Mouse (Mus musculus): ENCODE results near the gene Gapdh.

Gene Gapdh

DNA sequence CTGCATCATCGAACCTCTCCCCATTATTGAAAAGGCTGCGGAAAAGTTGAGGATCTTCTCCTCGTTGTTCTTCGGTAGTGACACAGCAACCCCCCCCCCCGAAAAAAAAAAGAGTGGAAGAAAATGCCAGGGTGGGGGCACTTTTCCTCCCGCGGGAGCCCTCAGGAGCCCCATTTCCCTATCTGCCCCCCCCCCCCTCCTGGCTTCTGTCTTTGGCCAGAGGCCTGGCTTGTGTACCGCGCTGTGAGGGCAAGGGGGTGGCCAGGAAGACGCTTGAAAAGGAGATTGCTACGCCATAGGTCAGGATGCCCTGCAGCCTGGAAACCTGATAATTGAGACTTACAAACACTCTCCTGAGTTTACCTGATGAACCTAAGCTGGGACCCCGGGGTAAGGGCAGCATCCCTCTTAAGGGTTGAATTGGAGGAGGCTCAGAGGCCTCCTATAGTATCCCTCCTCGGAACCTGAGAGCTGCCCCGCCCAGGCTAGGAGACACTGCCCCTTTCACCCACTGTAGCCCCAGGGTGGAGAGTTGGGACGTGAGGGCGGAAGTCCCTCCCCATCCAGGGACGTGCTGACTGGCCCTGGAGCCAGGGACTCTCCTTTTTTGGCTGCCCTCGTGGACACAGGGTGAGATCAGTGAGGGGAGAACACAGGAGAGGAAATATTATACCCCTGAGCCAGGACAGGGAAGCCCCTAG, at the start of gene Gapdh:
TSS of gene Gapdh (minus strand) at position 417 of the 701 bp plus-strand sequence.
- DNase-seq (ENCODE audit: low spot score): peak; percentile 80

DNA sequence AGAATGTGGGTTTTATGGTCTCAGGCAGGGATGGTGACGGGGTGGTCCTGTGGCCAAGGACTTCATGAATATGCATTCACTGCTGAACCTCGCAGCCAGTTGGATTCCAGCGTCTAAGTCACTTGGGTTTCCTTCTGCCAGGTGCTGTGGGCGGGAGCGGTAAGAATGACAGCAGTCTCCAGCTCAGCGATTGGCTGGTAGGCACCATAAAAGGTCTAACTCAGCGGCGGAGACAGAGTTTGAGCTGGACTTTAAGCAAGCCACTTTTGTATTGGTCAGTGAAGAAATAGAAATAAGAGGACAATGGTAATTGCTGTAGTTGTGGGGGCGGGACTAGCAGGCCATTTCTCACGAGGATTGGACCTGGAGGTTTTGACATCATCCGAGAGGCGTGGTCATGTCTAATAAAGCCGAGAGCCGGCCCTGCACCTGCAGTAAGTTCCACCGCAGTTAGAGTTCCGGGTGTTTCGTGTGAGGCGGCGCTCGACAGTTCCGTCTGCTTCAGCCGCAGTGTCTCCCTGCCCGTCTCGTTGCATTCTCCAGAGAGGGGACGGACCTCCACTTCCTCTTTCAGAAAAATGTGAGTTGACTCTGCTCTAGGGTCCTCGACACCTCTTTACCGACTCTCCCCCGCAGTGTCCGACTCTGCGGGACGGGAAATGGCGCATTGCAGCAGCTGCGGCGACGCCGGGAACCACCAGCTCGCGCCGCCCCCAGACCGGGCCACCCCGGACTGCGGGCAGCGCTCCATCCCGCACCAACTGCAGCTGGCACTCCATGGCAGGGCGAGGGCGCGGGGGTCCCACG, 49.1 kb upstream of the Gapdh start, which contains the start of gene Vamp1:
TSS of gene Vamp1 (plus strand) at position 404 of the 807 bp plus-strand sequence.
- DNase-seq (ENCODE audit: low spot score): peak; percentile 94

- DNase-seq (ENCODE audit: low spot score): no peak
These were observed 47.4 kb upstream of the Gapdh start for GRCm38 (mm10) chr6:125213715-125214114.

- DNase-seq (ENCODE audit: low spot score): no peak
These were observed 46.9 kb upstream of the Gapdh start for GRCm38 (mm10) chr6:125213129-125213528.

- no peak for DNase-seq (ENCODE audit: low spot score)
These were observed 46.4 kb upstream of the Gapdh start for GRCm38 (mm10) chr6:125212621-125213020.

GRCm38 (mm10) chr6:125210436-125210835, 44.2 kb upstream of the Gapdh start:
- no peak for DNase-seq (ENCODE audit: low spot score)

DNA sequence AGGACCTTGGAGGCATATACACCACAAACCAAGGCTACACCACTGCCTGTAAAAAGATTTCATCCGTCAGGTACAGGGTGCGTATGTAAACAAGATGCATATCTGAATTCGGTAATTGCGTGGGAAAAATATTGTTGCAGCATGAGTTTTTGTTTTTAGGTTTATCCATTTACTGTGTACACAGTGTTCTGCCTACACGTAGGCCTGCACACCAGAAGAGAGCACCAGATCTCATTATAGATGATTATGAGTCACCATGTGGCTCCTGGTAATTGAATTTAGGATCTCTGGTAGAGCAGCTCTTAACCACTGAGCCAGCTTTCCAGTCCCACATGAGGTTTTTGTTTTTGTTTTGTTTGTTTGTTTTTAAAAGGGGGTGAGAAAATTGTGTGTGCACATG, 30.9 kb upstream of the Gapdh start:
- no peak for DNase-seq (ENCODE audit: low spot score)

DNA sequence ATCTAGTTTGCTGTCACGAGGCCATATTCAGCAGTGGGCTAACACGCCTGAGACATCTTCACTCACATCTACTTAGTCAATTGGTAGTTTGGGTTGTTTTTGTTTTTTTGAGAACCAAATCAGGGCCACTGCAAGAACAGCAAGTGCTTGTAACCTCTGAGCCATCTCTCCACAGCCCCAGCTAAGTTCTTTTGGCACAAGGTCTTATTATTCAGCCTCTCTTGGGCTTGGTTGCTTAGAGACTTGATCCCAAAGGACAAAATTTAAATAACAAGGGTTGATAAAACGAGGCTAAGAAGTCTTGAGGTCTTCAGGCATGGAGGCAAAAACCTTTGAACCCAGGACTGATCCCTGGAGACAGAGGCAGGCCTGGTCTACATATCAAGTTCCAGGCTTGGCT, 30.0 kb upstream of the Gapdh start:
- DNase-seq (ENCODE audit: low spot score): no peak

DNA sequence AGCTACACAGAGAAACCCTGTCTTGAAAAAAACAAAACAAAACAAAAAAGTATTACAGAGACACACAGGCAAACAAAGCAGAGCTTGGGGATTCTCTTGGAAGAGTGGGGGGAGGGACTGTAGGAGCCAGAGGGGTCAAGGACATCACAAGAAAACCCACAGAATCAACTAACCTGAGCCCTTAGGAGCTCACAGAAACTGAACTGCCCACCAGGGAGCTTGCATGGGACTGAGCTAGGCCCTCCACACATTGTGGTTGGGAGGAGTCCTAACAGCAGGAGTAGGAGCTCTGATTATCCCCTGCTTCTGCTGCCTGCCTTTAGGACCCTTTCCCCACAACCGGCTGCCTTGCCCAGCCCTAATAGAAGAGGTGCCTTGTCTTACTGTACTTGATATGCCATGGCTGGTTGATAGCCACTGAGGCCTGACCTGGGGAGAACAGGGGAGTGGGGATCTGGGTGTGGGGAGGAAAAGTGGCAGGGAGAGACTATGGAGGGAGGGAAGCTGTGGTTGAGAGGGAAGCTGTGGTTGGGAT, 29.3 kb upstream of the Gapdh start:
- no peak for DNase-seq (ENCODE audit: low spot score)

GRCm38 (mm10) chr6:125193390-125193789, 27.1 kb upstream of the Gapdh start:
- no peak for DNase-seq (ENCODE audit: low spot score)

DNA sequence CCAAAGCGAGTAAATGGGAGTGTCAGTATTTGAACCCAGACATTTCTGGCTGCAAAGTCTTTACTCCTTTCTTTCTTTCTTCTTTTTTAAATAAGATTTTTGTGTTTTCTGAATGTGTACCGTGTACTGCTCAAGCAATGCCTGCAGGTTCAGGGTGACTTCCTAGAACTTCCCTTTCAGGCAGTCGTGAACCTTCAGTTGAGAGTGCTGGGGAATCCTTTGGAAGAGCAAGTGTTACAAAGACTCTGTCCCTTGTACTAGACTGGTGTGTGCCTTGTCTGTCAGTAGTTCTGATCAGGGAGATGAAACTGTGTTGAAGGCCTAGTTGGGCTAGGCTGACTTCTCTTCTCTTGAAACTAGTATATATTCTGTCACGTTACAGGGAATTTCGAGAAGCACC, 26.6 kb upstream of the Gapdh start:
- no peak for DNase-seq (ENCODE audit: low spot score)

DNA sequence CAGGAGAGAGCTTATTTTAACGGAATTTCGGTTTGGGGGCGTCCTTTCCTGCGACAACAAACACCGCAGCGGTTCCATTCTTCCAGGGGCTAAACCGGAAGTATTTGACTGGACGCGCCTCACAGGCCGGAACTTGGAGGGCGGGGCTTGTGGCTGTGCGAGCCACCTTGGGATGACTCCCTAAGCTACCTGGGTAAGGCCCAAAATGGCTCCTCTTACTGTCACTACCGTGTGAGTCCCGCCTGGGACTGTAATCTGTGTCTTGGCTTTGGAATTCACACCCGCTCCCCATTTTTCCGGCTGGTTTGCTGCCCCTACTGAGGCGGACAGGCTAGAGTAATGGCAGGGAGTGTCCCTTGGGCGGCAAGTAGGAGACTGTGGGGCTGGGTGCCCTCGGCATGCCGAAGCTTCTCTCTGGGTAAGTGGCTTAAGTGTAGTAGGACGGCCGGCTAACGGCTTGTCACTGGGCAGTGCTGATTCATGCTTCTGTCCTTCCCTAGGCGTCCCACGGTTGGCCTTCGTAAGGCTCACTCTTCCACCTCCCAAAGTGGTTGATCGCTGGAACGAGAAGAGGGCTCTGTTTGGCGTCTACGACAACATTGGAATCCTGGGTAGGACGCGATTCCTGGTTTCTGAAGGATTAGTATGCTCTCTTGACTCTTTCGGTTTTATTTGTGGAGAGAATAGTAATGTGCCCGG, 25.9 kb upstream of the Gapdh start:
- DNase-seq (ENCODE audit: low spot score): peak; percentile 96

GRCm38 (mm10) chr6:125191332-125192015, 25.2 kb upstream of the Gapdh start, which contains the start of the genes Ncapd2 and Mrpl51:
Gene Ncapd2, minus strand, starts transcription at chr6:125191701.
Gene Mrpl51, plus strand, starts transcription at chr6:125191801.
- DNase-seq (ENCODE audit: low spot score): peak; percentile 98

GRCm38 (mm10) chr6:125190816-125191215, 24.5 kb upstream of the Gapdh start:
- DNase-seq (ENCODE audit: low spot score): no peak

DNA sequence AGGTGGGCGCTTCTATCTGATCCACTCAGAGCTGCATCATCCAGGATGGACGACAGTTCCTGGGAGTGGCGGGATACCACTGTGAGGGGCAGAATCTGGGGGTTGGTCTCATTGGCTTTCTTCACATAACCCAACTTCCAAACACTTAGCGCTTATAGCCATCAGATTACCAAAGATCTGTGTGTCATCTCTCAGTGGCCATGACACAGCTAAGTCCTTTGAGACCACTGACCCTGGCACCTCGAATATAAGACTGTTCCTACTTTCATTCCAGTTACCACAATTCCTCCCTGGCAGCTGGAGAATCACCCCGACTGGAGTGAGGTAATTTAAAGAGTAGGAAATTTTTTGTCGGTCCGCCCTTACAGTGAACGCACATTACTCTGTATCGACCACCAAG, 19.9 kb upstream of the Gapdh start:
- no peak for DNase-seq (ENCODE audit: low spot score)

- no peak for DNase-seq (ENCODE audit: low spot score)
These were observed 15.9 kb upstream of the Gapdh start for GRCm38 (mm10) chr6:125182133-125182532.

- DNase-seq (ENCODE audit: low spot score): no peak
These were observed 13.3 kb upstream of the Gapdh start for GRCm38 (mm10) chr6:125179601-125180000.

DNA sequence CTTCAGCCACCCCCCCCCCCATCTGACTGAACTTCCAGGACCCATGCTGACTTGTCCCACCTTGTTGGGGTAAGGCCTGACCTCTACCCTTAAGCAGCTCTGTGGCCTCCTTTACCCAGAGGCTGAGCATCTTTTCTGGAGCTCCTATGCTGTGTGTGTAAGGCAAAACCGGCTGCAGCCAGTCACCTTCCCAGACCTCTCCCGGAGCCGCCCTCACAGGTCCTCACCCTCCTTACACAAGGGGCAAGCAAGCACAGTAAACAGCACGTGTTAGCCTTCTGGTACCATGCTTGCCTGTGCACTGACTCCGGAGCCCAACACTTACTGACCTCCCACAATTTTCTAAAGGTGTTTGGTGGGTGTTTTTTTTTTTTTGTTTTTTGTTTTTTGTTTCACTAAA, 9.2 kb upstream of the Gapdh start:
- DNase-seq (ENCODE audit: low spot score): no peak

DNA sequence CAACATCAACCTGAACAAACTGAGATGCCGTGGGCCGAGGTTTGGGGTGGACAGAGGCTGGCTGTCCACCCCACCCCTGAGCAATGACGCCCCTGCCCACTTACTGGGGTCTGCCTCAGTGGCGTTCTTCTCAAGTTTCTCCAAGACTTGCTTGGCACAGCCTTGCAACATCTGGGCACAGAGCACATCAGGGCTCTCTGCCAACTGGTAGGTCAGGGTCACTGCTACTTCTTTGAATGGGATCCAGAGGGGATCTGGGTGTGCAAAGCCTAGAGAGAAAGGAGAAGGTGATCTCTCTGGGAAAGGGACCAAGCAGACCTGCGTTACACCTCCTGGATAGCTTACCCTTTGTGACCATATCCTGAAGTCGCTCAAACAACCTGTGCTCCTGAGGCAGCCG, 7.0 kb upstream of the Gapdh start:
- DNase-seq (ENCODE audit: low spot score): no peak

GRCm38 (mm10) chr6:125172474-125172873, 6.2 kb upstream of the Gapdh start:
- no peak for DNase-seq (ENCODE audit: low spot score)

DNA sequence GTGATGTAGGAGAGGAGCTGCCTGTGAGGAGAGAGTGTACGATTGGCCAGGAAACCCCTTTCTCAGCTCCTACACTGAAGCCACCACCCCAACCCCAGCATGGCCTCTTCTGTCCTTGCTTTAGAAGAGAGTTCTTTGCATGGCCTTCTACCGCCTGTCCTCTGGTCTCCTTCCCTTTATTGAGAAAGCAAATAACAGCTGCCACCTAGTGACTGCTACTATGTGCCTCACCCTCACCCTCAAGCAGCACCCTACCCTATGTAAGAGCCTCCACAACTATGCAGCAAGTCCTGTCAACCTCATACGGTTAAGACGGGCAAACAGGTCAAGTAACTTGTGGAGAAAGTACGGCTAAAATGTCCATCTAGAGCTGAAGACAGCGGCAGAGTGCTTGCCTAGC, 3.9 kb upstream of the Gapdh start:
- no peak for DNase-seq (ENCODE audit: low spot score)

- no peak for DNase-seq (ENCODE audit: low spot score)
These were observed 1.8 kb upstream of the Gapdh start for GRCm38 (mm10) chr6:125168086-125168485.

Measured in testis, postnatal 14 days (tissue).